Comparison of ENCODE assay signal across 13 mouse cellular contexts in the genomic region with DNA sequence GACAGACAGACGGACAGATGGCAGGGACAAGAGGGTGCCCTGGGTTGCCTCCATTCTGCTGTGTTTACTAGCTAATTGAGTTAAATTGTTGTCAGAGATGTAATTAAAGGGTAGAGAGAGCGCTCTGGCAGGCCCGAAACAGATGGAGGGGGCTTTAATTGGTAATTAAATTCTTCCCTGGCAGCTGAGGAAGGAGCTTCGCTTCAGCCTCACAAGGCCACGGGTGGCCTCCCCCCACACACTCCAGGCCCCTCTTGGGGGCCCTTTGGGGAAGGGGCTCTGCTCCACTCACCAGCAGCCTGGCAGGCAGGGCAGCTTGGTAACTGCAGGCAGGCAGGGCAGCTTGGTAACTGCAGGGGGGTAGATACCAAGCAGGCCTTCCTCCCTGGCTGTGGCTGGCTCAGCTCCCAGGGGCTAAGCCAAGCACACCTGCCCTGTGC. TPM values are rescaled to one million over a fixed set of nuclear protein-coding genes. Genes with fewer than 3 reads are reported as not detected.
DNase-seq lines count a peak whose midpoint lies in the region; ATAC-seq lines count a peak whose summit lies in the region.
"Had no signal": no experiment of that assay in that cellular context is flagged by ENCODE, and none has a peak within 500 bp of the region (broad histone marks: within the 10 kb centered on the region; RNA-seq: fewer than 3 reads in every experiment).

No protein-coding gene starts in this region.

- H3K4me1 ChIP-seq in forebrain, embryonic 15.5 days: peaks cover 29% of the 10 kb centered on the region
- H3K4me1 ChIP-seq in midbrain, embryonic 10.5 days: peaks cover 40% of the 10 kb centered on the region
- no peaks in the 10 kb centered on the region for H3K4me1 ChIP-seq in stomach, embryonic 15.5 days

- H3K36me3 ChIP-seq in forebrain, embryonic 15.5 days: no peaks in the 10 kb centered on the region
- no peaks in the 10 kb centered on the region for H3K36me3 ChIP-seq in midbrain, embryonic 10.5 days
- H3K36me3 ChIP-seq in stomach, embryonic 15.5 days: no peaks in the 10 kb centered on the region
- H3K36me3 ChIP-seq: kidney, embryonic 15.5 days; lung, embryonic 15.5 days had no signal

- H3K9ac ChIP-seq in forebrain, embryonic 15.5 days (replicated peaks): no peak overlapping the region
- H3K9ac ChIP-seq in stomach, embryonic 15.5 days: no peak overlapping the region
- H3K9ac ChIP-seq: kidney, embryonic 15.5 days; lung, embryonic 15.5 days had no signal

- no peaks in the 10 kb centered on the region for H3K9me3 ChIP-seq in forebrain, embryonic 15.5 days
- no peaks in the 10 kb centered on the region for H3K9me3 ChIP-seq in midbrain, embryonic 10.5 days (replicated peaks)
- no peaks in the 10 kb centered on the region for H3K9me3 ChIP-seq in stomach, embryonic 15.5 days
- H3K9me3 ChIP-seq: kidney, embryonic 15.5 days; lung, embryonic 15.5 days had no signal

- WGBS in forebrain, embryonic 15.5 days: 2% methylated on average over 5 of the region's 5 CpGs
- WGBS in midbrain, embryonic 10.5 days: 31% methylated on average over 5 of the region's 5 CpGs
- 52% methylated on average over 5 of the region's 5 CpGs for WGBS in stomach, embryonic 15.5 days

- no peaks in the 10 kb centered on the region for H3K27me3 ChIP-seq in forebrain, embryonic 15.5 days
- H3K27me3 ChIP-seq in midbrain, embryonic 10.5 days (ENCODE audit: low read depth, poor library complexity, severe bottlenecking): no peaks in the 10 kb centered on the region
- no peaks in the 10 kb centered on the region for H3K27me3 ChIP-seq in stomach, embryonic 15.5 days (replicated peaks)
- H3K27me3 ChIP-seq: lung, embryonic 15.5 days had no signal

- H3K4me2 ChIP-seq in forebrain, embryonic 15.5 days (replicated peaks): no peak overlapping the region
- H3K4me2 ChIP-seq in stomach, embryonic 15.5 days: no peak overlapping the region
- H3K4me2 ChIP-seq: kidney, embryonic 15.5 days; lung, embryonic 15.5 days had no signal

- ATAC-seq in forebrain, embryonic 15.5 days (replicated peaks): peak; percentile 95
- ATAC-seq in stomach, embryonic 15.5 days (ENCODE audit: insufficient read depth, low FRiP score, low read depth): peak; percentile 39; the same call in 1 of the 2 replicates
- no peak for ATAC-seq in cerebellum, adult (ENCODE audit: insufficient number of reproducible peaks, low FRiP score, low TSS enrichment)

- H3K27ac ChIP-seq in forebrain, embryonic 15.5 days (replicated peaks): peak overlapping the region; percentile 93
- peak overlapping the region; percentile 93 for H3K27ac ChIP-seq in midbrain, embryonic 10.5 days (replicated peaks)
- no peak overlapping the region; the same call in 1 of the 2 replicates for H3K27ac ChIP-seq in stomach, embryonic 15.5 days
- H3K27ac ChIP-seq: kidney, embryonic 15.5 days; lung, embryonic 15.5 days had no signal

- peak; percentile 34 to 39 for DNase-seq in layer of hippocampus, postnatal 10 days (ENCODE audit: low spot score in 2 of 2)
- DNase-seq in layer of hippocampus, postnatal 36 days: no peak
- no peak for DNase-seq in midbrain, embryonic 10.5 days (ENCODE audit: low spot score)
- no peak for DNase-seq in gastrocnemius, postnatal 4 days (ENCODE audit: low spot score in 2 of 2)
- no peak for DNase-seq in thymus, adult 18-20 months
- DNase-seq: right cerebral cortex, adult 18-20 months had no signal

- H3K4me3 ChIP-seq in forebrain, embryonic 15.5 days: no peak overlapping the region
- H3K4me3 ChIP-seq in midbrain, embryonic 10.5 days: no peak overlapping the region
- no peak overlapping the region for H3K4me3 ChIP-seq in stomach, embryonic 15.5 days (replicated peaks)
- H3K4me3 ChIP-seq: kidney, embryonic 15.5 days; lung, embryonic 15.5 days had no signal

RNA-seq across cellular contexts. Expression of a gene that starts 30.4 kb away (rescaled TPM):
- total RNA-seq in layer of hippocampus, postnatal 10 days (2021): 10 to 100 TPM; 53.4 to 59.6 TPM
- total RNA-seq in layer of hippocampus, postnatal 36 days (2021): 10 to 100 TPM; 32.8 to 34.0 TPM
- polyA plus RNA-seq in forebrain, embryonic 15.5 days (2015; fragmentation: Nextera tagmentation; extraction: Ambion mirVana): 106 and 109 TPM in 2 replicates
- polyA plus RNA-seq in midbrain, embryonic 10.5 days (2016; fragmentation: Nextera tagmentation; extraction: Ambion mirVana): 116 and 120 TPM in 2 replicates
- polyA plus RNA-seq in stomach, embryonic 15.5 days (2015; fragmentation: Nextera tagmentation; extraction: Ambion mirVana): 67.2 and 76.5 TPM in 2 replicates
- total RNA-seq in gastrocnemius, postnatal 4 days (2021): 10 to 100 TPM; 39.2 to 45.1 TPM

RNA-seq across cellular contexts. Expression of a gene that starts 36.3 kb away (rescaled TPM):
- 1 to 10 TPM; 4.2 to 5.6 TPM for total RNA-seq in layer of hippocampus, postnatal 10 days (2021)
- 1 to 10 TPM; 5.5 to 7.8 TPM for total RNA-seq in layer of hippocampus, postnatal 36 days (2021)
- polyA plus RNA-seq in forebrain, embryonic 15.5 days (2015; fragmentation: Nextera tagmentation; extraction: Ambion mirVana): 12.2 and 13.5 TPM in 2 replicates
- 44.9 and 46.1 TPM in 2 replicates for polyA plus RNA-seq in midbrain, embryonic 10.5 days (2016; fragmentation: Nextera tagmentation; extraction: Ambion mirVana)
- 124 and 125 TPM in 2 replicates for polyA plus RNA-seq in stomach, embryonic 15.5 days (2015; fragmentation: Nextera tagmentation; extraction: Ambion mirVana)
- 10 to 100 TPM; 71.4 to 77.1 TPM for total RNA-seq in gastrocnemius, postnatal 4 days (2021)

RNA-seq across cellular contexts. Expression of a gene that starts 42.0 kb away (rescaled TPM):
- not detected for total RNA-seq in layer of hippocampus, postnatal 10 days (2021)
- not detected for total RNA-seq in layer of hippocampus, postnatal 36 days (2021)
- polyA plus RNA-seq in forebrain, embryonic 15.5 days (2015; fragmentation: Nextera tagmentation; extraction: Ambion mirVana): 0.17 TPM in 1 of 2 replicates, not detected in the other
- 0.04 and 0.05 TPM in 2 replicates for polyA plus RNA-seq in midbrain, embryonic 10.5 days (2016; fragmentation: Nextera tagmentation; extraction: Ambion mirVana)
- polyA plus RNA-seq in stomach, embryonic 15.5 days (2015; fragmentation: Nextera tagmentation; extraction: Ambion mirVana): 55.2 and 65.6 TPM in 2 replicates
- not detected for total RNA-seq in gastrocnemius, postnatal 4 days (2021)
- total RNA-seq: left cerebral cortex, postnatal 14 days had no signal
- polyA plus RNA-seq: cortical plate, adult 2 months had no signal

RNA-seq across cellular contexts. Expression of a gene that starts 56.2 kb away (rescaled TPM):
- 100 to 1,000 TPM; 183 to 193 TPM for total RNA-seq in layer of hippocampus, postnatal 10 days (2021)
- total RNA-seq in layer of hippocampus, postnatal 36 days (2021): 100 to 1,000 TPM; 201 to 234 TPM
- 55.7 and 59.6 TPM in 2 replicates for polyA plus RNA-seq in forebrain, embryonic 15.5 days (2015; fragmentation: Nextera tagmentation; extraction: Ambion mirVana)
- polyA plus RNA-seq in midbrain, embryonic 10.5 days (2016; fragmentation: Nextera tagmentation; extraction: Ambion mirVana): 71.9 and 78.0 TPM in 2 replicates
- polyA plus RNA-seq in stomach, embryonic 15.5 days (2015; fragmentation: Nextera tagmentation; extraction: Ambion mirVana): 52.6 and 54.1 TPM in 2 replicates
- total RNA-seq in gastrocnemius, postnatal 4 days (2021): 100 to 1,000 TPM; 200 to 204 TPM

RNA-seq across cellular contexts. Expression of a gene that starts 57.9 kb away (rescaled TPM):
- 10 to 100 TPM; 28.0 to 28.8 TPM for total RNA-seq in layer of hippocampus, postnatal 10 days (2021)
- total RNA-seq in layer of hippocampus, postnatal 36 days (2021): 10 to 100 TPM; 29.8 to 34.5 TPM
- polyA plus RNA-seq in forebrain, embryonic 15.5 days (2015; fragmentation: Nextera tagmentation; extraction: Ambion mirVana): 20.7 and 21.5 TPM in 2 replicates
- 28.2 and 32.1 TPM in 2 replicates for polyA plus RNA-seq in midbrain, embryonic 10.5 days (2016; fragmentation: Nextera tagmentation; extraction: Ambion mirVana)
- 63.6 and 85.7 TPM in 2 replicates for polyA plus RNA-seq in stomach, embryonic 15.5 days (2015; fragmentation: Nextera tagmentation; extraction: Ambion mirVana)
- total RNA-seq in gastrocnemius, postnatal 4 days (2021): 1 to 10 TPM; 8.2 to 8.3 TPM

Comparison
In these comparisons a context has a peak if more than half of its experiments do, and no peak if none do; other contexts are left out.
1. DNase-seq: peak in layer of hippocampus, postnatal 10 days (2 of 2); none in layer of hippocampus, postnatal 36 days (0 of 2), midbrain, embryonic 10.5 days (single experiment), gastrocnemius, postnatal 4 days (0 of 2) and thymus, adult 18-20 months (0 of 2).
2. RNA of a gene that starts 36.3 kb away (total RNA-seq): 71.4 to 77.1 TPM in gastrocnemius, postnatal 4 days; 5.5 to 7.8 TPM in layer of hippocampus, postnatal 36 days and 4.2 to 5.6 TPM in layer of hippocampus, postnatal 10 days; every median in the first group is over 4 times any median in the second.